Mouse (Mus musculus) cerebellum, adult 2 months (tissue): ENCODE measurements around the gene F12.

ENCODE experiments used
- CTCF ChIP-seq: fragments of 200-500 bp; IDR thresholded peaks from 2 replicates; pipeline ENCODE4 v1.5.1; 2011; ENCODE audit warnings: low read depth, mild to moderate bottlenecking, control low read depth, low read length, moderate library complexity, borderline replicate concordance; ENCODE audit not compliant: insufficient read depth
- POLR2A ChIP-seq: fragments of 200-500 bp; IDR thresholded peaks from 2 replicates; pipeline ENCODE4 v1.6.1; 2011; ENCODE audit warnings: low read length, control low read depth, borderline replicate concordance; ENCODE audit not compliant: insufficient read depth

DNA sequence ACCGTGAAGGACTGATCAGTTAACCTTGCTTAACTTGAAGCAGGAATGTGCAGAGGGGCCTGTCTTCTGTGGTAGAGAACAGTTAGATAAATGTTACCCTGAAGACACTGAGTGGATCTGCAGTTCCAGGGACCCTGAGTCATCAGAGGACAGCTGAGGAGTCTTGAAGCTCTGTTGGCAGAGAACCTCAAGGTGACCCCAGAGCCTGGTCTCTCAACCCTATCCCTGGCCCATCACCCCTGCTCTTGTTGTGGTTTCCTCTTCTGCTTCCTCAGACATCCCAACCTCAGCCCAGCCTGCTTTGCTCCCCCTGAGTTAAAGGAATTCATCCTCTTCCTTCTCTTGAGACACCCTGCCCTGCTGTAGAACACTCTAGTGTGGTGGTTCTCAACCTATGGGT is 28.5 kb downstream of the F12 start, which contains the start of gene Slc34a1:
- TF ChIP-seq CTCF (no peak), POLR2A (no peak)
